Mouse (Mus musculus) stomach, embryonic 15.5 days (tissue): Measurements from ENCODE around the gene Galnt4. TPM values are rescaled to one million over a fixed set of nuclear protein-coding genes. Genes with fewer than 3 reads are reported as not detected.

Experiments
- ATAC-seq: fragments of 200-750 bp; cut with Nextera tagmentation; 2 replicates; pipeline ENCODE4 v1.8.0; 2017; ENCODE audit warnings: low read depth, moderate number of reproducible peaks, moderate TSS enrichment; ENCODE audit not compliant: insufficient read depth, low FRiP score
- H3K27ac ChIP-seq: fragments of 300-500 bp; sonication (generic); 2 replicates; pipeline ENCODE4 v1.5.1; 2015; ENCODE audit warnings: mild to moderate bottlenecking, inconsistent platforms
- H3K27me3 ChIP-seq: fragments of 300-500 bp; sonication (generic); replicated peaks from 2 replicates; pipeline ENCODE4 v1.6.1; 2015; ENCODE audit warnings: inconsistent platforms
- H3K36me3 ChIP-seq: fragments of 300-500 bp; sonication (generic); 2 replicates; pipeline ENCODE4 v1.6.1; 2015; ENCODE audit warnings: inconsistent platforms
- H3K4me1 ChIP-seq: fragments of 300-500 bp; sonication (generic); 2 replicates; pipeline ENCODE4 v1.6.1; 2015; ENCODE audit warnings: inconsistent platforms
- H3K4me2 ChIP-seq: fragments of 300-500 bp; sonication (generic); 2 replicates; pipeline ENCODE4 v1.6.1; 2015; ENCODE audit warnings: mild to moderate bottlenecking, inconsistent platforms
- H3K4me3 ChIP-seq: fragments of 300-500 bp; sonication (generic); replicated peaks from 2 replicates; pipeline ENCODE4 v1.5.1; 2015; ENCODE audit warnings: inconsistent platforms
- H3K9ac ChIP-seq: fragments of 300-500 bp; sonication (generic); 2 replicates; pipeline ENCODE4 v1.6.1; 2015; ENCODE audit warnings: inconsistent platforms
- H3K9me3 ChIP-seq: fragments of 300-500 bp; sonication (generic); 2 replicates; pipeline ENCODE4 v1.6.1; 2016; ENCODE audit warnings: inconsistent platforms
- WGBS: fragments of 180-500 bp; shearing (Covaris S2); methylation state at CpG from one replicate; pipeline ENCODE4 v1.1.7; 2015; 5-methylcytosine and 5-hydroxymethylcytosine counted together
- polyA plus RNA-seq: library from polyadenylated mRNA; unstranded; fragments of >200 nt; fragmentation: Nextera tagmentation; extraction: Ambion mirVana; gene quantifications from 2 replicates; pipeline ENCODE4 v1.2.1, GENCODE M21; 2015

The Galnt4 gene
- polyA plus RNA-seq, 1 experiment from 2014 or later: 26.2 TPM

DNA sequence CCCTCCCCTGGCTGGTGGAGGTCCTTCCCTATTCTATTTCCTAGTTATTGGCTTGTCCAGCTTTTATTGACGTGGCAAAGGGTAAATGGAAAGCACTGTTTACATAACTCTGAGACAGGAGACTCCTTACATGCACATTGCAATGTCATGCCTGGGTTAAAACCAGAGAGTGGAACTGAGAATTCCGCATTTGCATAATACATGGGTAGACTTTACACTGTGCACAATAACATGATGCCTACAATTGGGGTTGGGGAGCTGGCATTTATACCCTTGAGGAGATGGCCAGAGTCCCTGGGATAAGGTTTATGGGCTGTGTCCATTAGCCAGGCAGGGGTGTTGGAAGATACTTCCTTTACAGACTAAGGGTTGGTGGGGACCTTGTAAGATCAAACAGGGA is 14.6 kb upstream of the Galnt4 start:
- no peaks in the 10 kb centered on the region for H3K36me3 ChIP-seq
- H3K27me3 ChIP-seq: no peaks in the 10 kb centered on the region
- H3K4me3 ChIP-seq: no peak overlapping the region
- H3K27ac ChIP-seq: no peak overlapping the region
- H3K4me2 ChIP-seq: no peak overlapping the region
- no peak for ATAC-seq
- no peaks in the 10 kb centered on the region for H3K4me1 ChIP-seq
- 62% methylated on average over 2 of the region's 2 CpGs for WGBS
- no peaks in the 10 kb centered on the region for H3K9me3 ChIP-seq
- H3K9ac ChIP-seq: no peak overlapping the region

DNA sequence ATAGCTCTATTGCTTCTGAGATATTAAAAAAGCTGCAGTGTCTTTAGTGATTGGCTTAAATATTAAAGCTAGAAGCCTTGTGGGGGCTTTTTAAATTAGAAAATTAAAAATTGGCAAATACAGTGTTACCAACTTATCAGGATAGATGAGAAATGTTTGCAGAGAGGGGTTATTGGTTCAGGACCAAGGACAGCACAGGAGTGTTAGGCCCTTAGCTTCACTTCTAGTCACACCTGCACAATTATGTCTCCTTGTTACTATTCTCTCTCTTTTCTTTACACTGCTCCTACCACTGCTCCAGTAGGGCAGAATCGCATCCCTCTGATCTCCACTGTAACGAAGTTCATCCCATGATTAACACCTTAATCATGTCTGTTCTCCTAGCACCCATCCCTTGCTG is 12.8 kb upstream of the Galnt4 start:
- H3K4me1 ChIP-seq: no peaks in the 10 kb centered on the region
- H3K27ac ChIP-seq: no peak overlapping the region
- 69% methylated on average over 2 of the region's 2 CpGs for WGBS
- H3K4me2 ChIP-seq: no peak overlapping the region
- no peaks in the 10 kb centered on the region for H3K27me3 ChIP-seq
- no peaks in the 10 kb centered on the region for H3K36me3 ChIP-seq
- ATAC-seq: no peak
- no peak overlapping the region for H3K9ac ChIP-seq
- no peaks in the 10 kb centered on the region for H3K9me3 ChIP-seq
- H3K4me3 ChIP-seq: no peak overlapping the region

DNA sequence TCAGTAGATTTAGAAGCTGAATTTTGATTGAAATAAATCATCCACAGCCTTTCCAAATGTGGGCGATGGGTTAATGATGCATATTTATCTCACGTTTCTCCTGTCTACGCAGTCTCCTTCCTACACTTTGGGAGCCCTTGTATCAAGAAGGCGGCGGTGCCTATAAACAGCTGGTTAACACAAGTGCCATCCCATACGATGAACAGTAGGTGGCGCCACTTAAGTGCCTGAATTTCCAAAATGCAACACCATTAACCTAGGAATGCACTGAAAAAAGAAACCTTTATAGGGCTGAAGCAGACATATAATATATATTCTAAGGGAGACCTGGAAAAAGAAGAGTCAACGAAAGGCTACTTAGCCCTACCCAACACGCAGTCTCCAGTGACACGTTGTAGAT is 10.6 kb upstream of the Galnt4 start:
- Histone ChIP-seq H3K4me1 (no peaks in the 10 kb centered on the region), H3K9ac (no peak overlapping the region), H3K27me3 (no peaks in the 10 kb centered on the region), H3K4me3 (no peak overlapping the region), H3K27ac (no peak overlapping the region), H3K4me2 (no peak overlapping the region), H3K36me3 (no peaks in the 10 kb centered on the region), H3K9me3 (no peaks in the 10 kb centered on the region)
- WGBS: 75% methylated on average over 10 of the region's 10 CpGs
- no peak for ATAC-seq

DNA sequence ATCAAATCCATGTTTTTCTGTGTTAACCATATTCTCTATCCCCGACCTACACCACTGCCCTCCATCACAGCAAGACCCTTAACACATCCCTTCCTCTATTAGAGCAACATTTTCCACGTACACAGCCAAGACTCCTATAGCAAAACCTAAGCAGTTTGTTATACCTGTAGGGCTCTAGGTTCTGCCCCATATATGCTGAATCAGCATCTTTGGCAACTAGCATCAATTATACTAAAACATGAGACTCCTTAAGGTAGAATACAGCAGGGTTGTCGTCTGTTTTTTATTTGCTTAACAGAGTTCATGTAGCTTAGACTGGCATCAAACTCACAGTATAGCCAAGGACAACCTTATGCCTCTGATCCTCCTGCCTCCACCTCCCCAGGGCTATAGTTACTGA is 2.4 kb upstream of the Galnt4 start:
- 83% methylated on average over 3 of the region's 3 CpGs for WGBS
- Histone ChIP-seq H3K9me3 (no peaks in the 10 kb centered on the region), H3K36me3 (peaks cover 14% of the 10 kb centered on the region), H3K27ac (no peak overlapping the region), H3K4me3 (no peak overlapping the region), H3K4me2 (no peak overlapping the region), H3K4me1 (no peaks in the 10 kb centered on the region), H3K9ac (no peak overlapping the region), H3K27me3 (no peaks in the 10 kb centered on the region)
- no peak for ATAC-seq

DNA sequence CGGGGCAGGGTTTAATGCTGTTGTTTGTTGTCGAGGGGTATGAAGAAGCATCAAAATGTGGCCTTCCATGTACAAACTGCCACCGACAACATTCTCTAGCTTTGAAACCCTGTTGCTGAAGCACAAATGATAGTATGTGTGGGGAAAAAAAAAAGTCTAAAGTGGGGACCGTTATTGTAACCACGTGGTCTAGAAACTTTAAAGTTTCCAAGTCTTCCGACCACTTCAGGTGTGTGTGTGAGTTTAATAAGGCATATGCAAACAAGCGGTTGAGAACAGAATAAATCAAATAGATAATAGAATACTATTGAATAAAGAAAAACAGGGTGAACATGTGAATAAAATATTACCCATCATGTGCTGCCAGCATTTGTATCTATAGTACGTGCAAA is 1.7 kb upstream of the Galnt4 start:
- Histone ChIP-seq H3K4me3 (peak overlapping the region; percentile 99), H3K9ac (no peak overlapping the region), H3K4me2 (peak overlapping the region; percentile 51), H3K27me3 (no peaks in the 10 kb centered on the region), H3K27ac (0 out of 2 replicates have a peak overlapping the region, but pooled peaks have one; percentile 87), H3K4me1 (peaks cover 2% of the 10 kb centered on the region; the same call in 1 of the 2 replicates), H3K9me3 (no peaks in the 10 kb centered on the region), H3K36me3 (peaks cover 17% of the 10 kb centered on the region)
- no peak for ATAC-seq
- WGBS: 32% methylated on average over 8 of the region's 8 CpGs

DNA sequence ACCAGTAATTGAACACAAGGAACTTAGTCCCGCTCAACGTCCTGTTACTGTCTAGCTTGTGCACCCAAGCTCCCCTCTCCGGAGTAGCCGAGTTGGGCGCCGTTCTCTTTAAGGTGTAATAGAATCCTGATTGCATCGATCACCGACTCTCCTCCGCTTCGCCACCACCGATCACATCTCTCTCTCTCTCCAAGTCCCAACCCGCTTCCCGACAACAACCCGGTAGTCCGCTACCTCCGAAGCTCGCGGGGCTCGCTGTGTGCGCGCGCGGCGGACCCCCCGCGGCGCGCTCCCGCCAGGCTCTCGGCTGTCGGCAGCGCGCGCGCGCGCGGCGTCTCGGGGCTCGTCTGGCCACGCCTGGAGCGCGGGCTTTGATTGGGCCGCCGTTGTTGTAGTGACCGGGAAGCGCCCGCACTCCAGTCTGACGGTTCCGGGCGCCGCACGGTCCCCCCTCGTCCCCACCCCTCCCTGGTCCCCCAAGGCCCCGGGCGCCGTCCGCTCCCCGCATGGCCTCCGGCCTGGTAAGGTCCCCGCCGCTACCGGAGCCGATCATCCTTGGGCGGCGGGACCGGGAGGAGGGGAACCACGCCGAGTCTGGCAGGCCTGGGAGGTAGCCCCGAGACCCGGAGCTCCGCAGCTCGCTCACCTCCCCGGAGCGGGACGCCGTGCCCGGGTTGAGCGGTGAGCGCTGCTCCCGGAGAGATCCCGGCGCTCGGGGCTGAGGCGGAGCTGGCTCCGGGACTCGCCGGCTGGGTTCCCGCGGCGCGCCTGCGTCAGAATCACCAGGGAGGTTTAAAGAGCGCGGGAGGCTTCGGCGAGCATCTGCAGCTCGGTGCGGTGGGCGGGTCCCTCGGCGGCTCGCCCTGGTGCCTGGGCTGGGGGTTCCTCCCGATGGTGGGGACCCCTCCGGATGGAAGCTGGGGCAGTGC is 992 bp upstream of the Galnt4 start, which contains the start of gene Poc1b:
Gene Poc1b, plus strand, starts transcription at position 334 of the 929 bp plus-strand sequence.
- H3K4me2 ChIP-seq: peak within 1 kb of the TSS; percentile 98
- H3K9ac ChIP-seq: peak within 1 kb of the TSS; percentile 83
- peaks cover 17% of the 10 kb centered on the region for H3K36me3 ChIP-seq
- peak within 1 kb of the TSS; percentile 99 for H3K4me3 ChIP-seq
- no peaks in the 10 kb centered on the region for H3K9me3 ChIP-seq
- H3K27me3 ChIP-seq: no peaks in the 10 kb centered on the region
- peak within 1 kb of the TSS; percentile 87 for H3K27ac ChIP-seq
- under 1% methylated on average over 99 of the region's 106 CpGs for WGBS
- H3K4me1 ChIP-seq: peaks cover 4% of the 10 kb centered on the region; the same call in 1 of the 2 replicates
- peak; percentile 90 for ATAC-seq

DNA sequence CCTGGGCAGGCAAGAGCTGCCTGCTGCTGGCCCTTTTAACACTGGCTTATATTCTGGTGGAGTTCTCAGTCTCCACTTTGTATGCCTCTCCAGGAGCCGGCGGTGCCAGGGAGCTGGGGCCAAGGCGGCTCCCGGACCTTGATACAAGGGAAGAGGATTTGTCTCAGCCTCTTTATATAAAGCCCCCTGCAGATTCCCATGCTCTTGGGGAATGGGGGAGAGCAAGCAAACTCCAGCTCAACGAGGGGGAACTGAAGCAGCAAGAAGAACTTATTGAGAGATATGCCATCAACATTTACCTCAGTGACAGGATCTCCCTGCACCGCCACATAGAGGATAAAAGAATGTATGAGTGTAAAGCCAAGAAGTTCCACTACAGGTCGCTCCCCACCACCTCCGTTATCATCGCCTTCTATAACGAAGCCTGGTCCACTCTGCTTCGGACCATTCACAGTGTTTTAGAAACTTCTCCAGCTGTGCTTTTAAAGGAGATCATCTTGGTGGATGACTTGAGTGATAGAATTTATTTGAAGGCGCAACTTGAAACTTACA is 548 bp downstream of the Galnt4 start:
- Histone ChIP-seq H3K9ac (peak overlapping the region; percentile 37), H3K9me3 (no peaks in the 10 kb centered on the region), H3K4me3 (peak overlapping the region; percentile 99), H3K4me1 (peaks cover 6% of the 10 kb centered on the region; the same call in 1 of the 2 replicates), H3K27me3 (no peaks in the 10 kb centered on the region), H3K36me3 (peaks cover 17% of the 10 kb centered on the region), H3K4me2 (peak overlapping the region; percentile 98), H3K27ac (peak overlapping the region; percentile 87)
- no peak for ATAC-seq
- 31% methylated on average over 12 of the region's 12 CpGs for WGBS

DNA sequence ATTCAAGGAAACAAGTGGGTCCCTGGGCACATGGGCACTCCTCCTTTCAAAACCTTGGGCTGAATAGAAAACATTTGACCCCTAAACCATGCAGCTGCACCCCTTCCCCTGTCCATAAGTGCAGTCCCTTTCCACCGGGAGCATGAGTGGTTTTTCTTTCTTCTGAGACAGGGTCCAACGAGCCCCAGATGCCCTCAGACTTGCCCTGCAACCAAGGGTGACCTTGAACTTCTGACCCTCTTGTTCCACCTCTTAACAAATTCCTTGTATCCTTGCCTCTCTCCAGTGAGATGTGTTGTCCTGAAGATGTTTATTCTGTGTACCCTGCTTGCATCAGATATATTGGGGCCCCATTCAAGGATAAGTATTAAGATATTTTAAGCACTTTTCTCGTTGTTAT is 5.6 kb downstream of the Galnt4 start:
- ATAC-seq: no peak
- H3K4me2 ChIP-seq: no peak overlapping the region
- H3K9ac ChIP-seq: no peak overlapping the region
- peaks cover 17% of the 10 kb centered on the region for H3K36me3 ChIP-seq
- H3K27ac ChIP-seq: peak overlapping the region; percentile 70
- H3K4me1 ChIP-seq: peaks cover 16% of the 10 kb centered on the region
- 34% methylated on average over 3 of the region's 3 CpGs for WGBS
- H3K4me3 ChIP-seq: no peak overlapping the region
- no peaks in the 10 kb centered on the region for H3K9me3 ChIP-seq
- H3K27me3 ChIP-seq: no peaks in the 10 kb centered on the region

DNA sequence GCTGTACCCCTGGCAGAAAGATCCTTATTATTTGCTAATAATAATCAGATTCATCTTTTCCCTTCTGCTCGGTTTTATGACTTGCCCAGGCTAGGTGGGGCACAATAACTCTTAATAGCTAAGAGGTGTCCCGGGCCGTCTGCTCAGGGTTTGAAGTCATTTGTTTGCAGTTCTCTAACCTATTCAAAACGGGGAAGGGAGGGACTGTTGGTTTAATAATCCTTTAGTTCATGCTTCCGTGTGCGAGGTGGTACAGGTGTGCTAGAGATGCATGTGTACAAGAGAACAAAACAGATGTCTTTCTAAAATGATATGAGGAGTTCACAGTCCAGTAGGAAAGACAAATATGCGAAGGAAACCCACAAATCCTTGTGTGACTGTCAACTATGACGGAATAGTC is 6.3 kb downstream of the Galnt4 start:
- Histone ChIP-seq H3K27ac (peak overlapping the region; percentile 88), H3K9me3 (no peaks in the 10 kb centered on the region), H3K4me2 (peak overlapping the region; percentile 19; the same call in 1 of the 2 replicates), H3K4me3 (no peak overlapping the region), H3K9ac (no peak overlapping the region), H3K27me3 (no peaks in the 10 kb centered on the region), H3K36me3 (peaks cover 13% of the 10 kb centered on the region), H3K4me1 (peaks cover 18% of the 10 kb centered on the region)
- WGBS: 68% methylated on average over 8 of the region's 8 CpGs
- ATAC-seq: peak; percentile 57

DNA sequence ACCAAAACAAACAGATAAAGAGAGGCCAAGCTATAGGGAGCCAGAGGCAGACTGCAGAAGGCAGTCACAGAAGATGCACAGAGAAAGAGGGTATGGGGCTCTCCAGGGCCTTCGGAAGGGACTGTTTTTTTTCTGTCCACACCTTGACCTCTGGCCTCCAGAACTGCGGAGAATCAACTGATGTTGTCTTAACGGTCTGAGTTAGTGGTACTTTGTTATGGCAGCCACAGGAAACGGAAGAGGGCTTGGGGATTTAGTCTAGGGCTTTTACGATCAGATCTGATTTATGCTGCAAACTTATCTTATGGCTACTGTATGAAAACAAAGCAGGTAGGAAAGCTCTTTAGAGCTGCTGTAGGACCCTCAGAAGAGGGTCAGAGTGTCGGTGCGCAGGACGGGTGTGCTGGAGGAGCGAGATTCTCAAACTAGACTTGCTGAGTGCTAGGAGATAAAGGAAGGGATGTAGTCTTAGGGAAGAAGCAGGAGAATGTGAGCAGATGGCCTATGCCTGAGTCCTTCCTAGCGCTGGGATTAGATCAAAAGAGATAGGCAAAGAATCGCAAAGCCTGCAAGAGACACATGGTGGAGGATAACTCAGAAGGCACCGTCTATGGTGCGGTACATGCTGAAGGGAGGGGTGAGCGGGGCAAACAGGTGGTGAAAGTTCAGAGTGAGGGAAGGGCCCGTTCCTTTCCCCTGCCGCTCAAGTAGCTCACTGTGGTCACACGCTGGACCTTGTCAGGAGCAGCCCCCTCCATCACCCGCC is 7.7 kb downstream of the Galnt4 start:
- no peak for ATAC-seq
- Histone ChIP-seq H3K9ac (no peak overlapping the region), H3K4me3 (no peak overlapping the region), H3K27me3 (no peaks in the 10 kb centered on the region), H3K9me3 (no peaks in the 10 kb centered on the region), H3K27ac (peak overlapping the region; percentile 55), H3K4me2 (peak overlapping the region; percentile 6; the same call in 1 of the 2 replicates), H3K36me3 (peaks cover 3% of the 10 kb centered on the region; the same call in 1 of the 2 replicates), H3K4me1 (peaks cover 18% of the 10 kb centered on the region)
- 33% methylated on average over 18 of the region's 18 CpGs for WGBS

DNA sequence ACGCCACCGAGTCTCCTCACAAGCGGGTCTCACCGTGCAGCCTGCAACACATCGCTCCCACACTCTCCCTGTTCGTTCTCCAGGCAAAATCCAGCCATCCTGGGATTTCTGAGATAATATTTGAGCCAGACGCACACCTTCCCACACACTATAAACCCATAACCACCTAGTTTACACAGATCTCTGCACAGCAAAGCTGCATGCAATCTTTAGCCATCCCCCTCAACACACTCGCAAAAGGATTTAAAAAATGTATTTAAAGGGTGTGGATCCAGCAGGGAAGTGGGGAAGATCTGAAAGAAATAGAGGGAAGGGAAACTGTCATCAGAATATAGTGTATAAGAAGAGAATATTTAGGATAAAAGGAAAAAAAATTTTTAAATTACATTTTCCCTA is 8.3 kb downstream of the Galnt4 start:
- no peaks in the 10 kb centered on the region for H3K36me3 ChIP-seq
- no peaks in the 10 kb centered on the region for H3K27me3 ChIP-seq
- H3K9ac ChIP-seq: no peak overlapping the region
- H3K4me3 ChIP-seq: no peak overlapping the region
- H3K9me3 ChIP-seq: no peaks in the 10 kb centered on the region
- no peak for ATAC-seq
- peaks cover 17% of the 10 kb centered on the region for H3K4me1 ChIP-seq
- H3K4me2 ChIP-seq: peak overlapping the region; percentile 6; the same call in 1 of the 2 replicates
- H3K27ac ChIP-seq: peak overlapping the region; percentile 55
- WGBS: 55% methylated on average over 8 of the region's 8 CpGs
